Mouse (Mus musculus): Measurements from ENCODE around the gene Gm20388.
A peak's percentile ranks its signal among the peaks of the same experiment; 100 is the strongest.

Gm20388 gene

DNA sequence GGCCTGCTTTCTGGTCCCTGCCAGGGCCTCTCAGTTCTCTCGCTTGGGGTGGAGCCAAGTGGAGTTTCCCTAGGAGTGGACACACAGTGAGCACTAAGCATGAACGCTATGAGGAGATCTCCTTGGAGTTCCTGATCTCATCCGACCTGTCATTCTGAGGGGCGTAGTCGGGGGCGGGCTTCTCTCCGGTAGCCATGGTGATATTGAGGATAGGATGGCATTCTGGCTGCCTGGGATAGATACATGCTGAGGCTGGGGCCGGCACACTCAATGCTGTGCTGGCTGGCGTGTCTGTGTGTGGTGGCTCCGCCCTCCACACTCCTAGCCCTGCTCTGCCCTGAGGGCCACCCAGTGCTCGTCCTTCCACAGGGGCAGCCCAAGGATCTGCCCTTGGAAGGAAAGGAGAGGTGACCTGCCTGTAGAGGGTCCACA, 2942.7 kb downstream of the Gm20388 start:
- DNase-seq (ENCODE audit: extremely low spot score): peak; percentile 58

DNA sequence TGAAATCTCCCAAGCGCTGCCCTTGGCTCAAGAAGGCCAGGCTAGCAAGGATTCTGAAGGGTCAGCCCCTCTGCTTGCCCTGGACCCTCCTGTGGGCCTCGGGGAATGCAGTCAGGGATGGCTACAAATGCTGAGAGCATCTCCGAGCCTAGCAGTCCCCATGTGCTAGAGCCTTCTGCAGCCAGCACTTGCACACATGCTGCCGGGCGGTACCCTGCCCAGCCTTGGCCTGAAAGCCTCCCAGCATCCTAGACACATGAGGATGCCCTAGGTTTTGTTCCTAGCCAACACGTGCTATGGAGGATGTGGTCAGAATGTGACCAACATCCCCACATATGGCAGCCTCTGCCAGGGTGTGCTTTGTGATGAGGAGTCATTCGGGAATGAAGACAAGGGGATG, 2943.7 kb downstream of the Gm20388 start:
- DNase-seq (ENCODE audit: extremely low spot score): no peak

GRCm38 (mm10) chr8:122855123-122855522, 2944.5 kb downstream of the Gm20388 start:
- no peak for DNase-seq (ENCODE audit: extremely low spot score)

GRCm38 (mm10) chr8:122856288-122856687, 2945.6 kb downstream of the Gm20388 start:
- DNase-seq (ENCODE audit: extremely low spot score): no peak

GRCm38 (mm10) chr8:122859843-122860242, 2949.2 kb downstream of the Gm20388 start:
- no peak for DNase-seq (ENCODE audit: extremely low spot score)

DNA sequence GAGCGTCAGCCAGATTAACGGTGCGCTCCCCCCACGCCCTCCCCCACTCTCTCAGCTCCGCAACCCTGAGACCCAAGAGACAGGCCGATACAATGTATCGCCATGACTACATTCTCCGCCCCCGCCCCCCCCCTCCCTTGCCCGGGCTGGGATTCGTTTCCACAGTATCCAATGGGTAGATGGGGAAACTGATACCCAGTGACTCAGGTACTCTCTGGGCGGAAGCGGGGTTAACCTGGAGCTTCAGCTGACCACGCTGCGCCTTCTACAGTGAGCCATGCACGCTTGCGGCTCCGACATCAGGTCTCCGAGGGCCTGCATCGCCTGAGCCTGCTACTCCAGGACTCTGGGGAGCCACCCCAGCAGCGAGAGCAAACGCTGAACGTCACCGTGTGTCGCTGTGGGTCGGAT, 2954.1 kb downstream of the Gm20388 start:
- DNase-seq (ENCODE audit: extremely low spot score): no peak

- DNase-seq (ENCODE audit: extremely low spot score): no peak
Observed at GRCm38 (mm10) chr8:122865441-122865840, 2954.8 kb downstream of the Gm20388 start.

- DNase-seq (ENCODE audit: extremely low spot score): no peak
Observed at GRCm38 (mm10) chr8:122866231-122866630, 2955.6 kb downstream of the Gm20388 start.

GRCm38 (mm10) chr8:122867982-122868381, 2957.3 kb downstream of the Gm20388 start:
- no peak for DNase-seq (ENCODE audit: extremely low spot score)

- DNase-seq (ENCODE audit: extremely low spot score): peak; percentile 53
Observed at GRCm38 (mm10) chr8:122870377-122870863, 2959.8 kb downstream of the Gm20388 start.

- no peak for DNase-seq (ENCODE audit: extremely low spot score)
Observed at GRCm38 (mm10) chr8:122871663-122872062, 2961.0 kb downstream of the Gm20388 start.

- no peak for DNase-seq (ENCODE audit: extremely low spot score)
Observed at GRCm38 (mm10) chr8:122873171-122873570, 2962.5 kb downstream of the Gm20388 start.

- no peak for DNase-seq (ENCODE audit: extremely low spot score)
Observed at GRCm38 (mm10) chr8:122875186-122875585, 2964.5 kb downstream of the Gm20388 start.

DNA sequence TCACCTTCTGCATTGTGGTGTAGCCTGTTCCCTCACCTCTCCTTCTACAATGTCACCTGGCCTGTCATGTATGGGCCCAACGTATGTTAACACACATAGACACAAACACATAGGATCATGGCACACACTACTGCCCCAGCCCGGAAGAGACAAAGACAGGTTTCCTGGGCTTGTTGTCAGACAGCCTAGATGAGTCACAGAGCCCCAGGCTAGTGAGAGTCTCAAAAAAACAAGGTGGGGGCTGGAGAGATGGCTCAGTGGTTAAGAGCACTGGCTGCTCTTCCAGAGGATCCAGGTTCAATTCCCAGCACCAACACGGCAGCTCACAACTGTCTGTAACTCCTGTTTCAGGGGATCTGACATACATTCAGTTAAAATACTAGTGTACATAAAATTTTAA, 2967.6 kb downstream of the Gm20388 start:
- DNase-seq (ENCODE audit: extremely low spot score): no peak

- no peak for DNase-seq (ENCODE audit: extremely low spot score)
Observed at GRCm38 (mm10) chr8:122880302-122880701, 2969.7 kb downstream of the Gm20388 start.

DNA sequence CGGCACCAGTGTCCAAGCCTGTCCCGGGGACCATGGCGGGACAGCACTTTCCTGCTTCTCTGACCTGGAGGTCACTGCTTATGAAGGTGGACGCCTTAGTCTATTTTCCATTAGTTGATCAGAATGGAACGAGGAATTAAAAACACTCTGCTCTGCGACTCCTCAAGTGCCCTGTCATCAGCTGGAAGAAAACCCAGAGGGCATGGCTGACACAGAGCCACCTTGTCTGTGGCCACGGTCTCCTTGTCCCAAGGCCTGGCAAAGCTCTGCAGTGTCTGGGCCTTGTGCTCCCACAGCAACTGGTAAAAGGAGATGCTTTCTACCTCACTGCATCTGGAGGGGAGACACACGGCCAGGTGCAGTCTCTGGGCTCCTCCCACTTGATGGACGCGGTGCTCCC, 2973.0 kb downstream of the Gm20388 start:
- DNase-seq (ENCODE audit: extremely low spot score): no peak

GRCm38 (mm10) chr8:122891440-122891839, 2980.8 kb downstream of the Gm20388 start:
- no peak for DNase-seq (ENCODE audit: extremely low spot score)

GRCm38 (mm10) chr8:122893451-122893850, 2982.8 kb downstream of the Gm20388 start:
- DNase-seq (ENCODE audit: extremely low spot score): no peak

- DNase-seq (ENCODE audit: extremely low spot score): no peak
Observed at GRCm38 (mm10) chr8:122896317-122896716, 2985.7 kb downstream of the Gm20388 start.

DNA sequence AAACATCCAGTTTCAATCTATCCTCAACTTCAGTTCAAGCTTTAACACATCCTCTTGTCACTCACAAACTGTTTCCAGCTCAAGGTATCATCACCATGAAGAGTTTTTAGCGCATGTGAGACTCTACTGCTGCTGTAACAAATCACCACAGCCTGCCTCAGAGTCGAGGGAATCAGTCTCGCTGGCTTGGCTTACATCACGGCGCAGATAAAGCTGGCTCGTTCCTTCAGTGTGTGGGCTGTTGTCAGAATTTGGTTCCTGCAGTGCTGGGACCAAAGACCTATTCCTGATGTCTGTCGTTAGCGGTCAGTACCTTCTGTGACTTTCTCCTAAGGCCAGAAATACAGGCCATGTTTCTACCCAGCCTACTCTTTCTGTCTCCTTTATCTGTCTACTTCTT, 2986.6 kb downstream of the Gm20388 start:
- no peak for DNase-seq (ENCODE audit: extremely low spot score)

GRCm38 (mm10) chr8:122898018-122898417, 2987.4 kb downstream of the Gm20388 start:
- no peak for DNase-seq (ENCODE audit: extremely low spot score)

DNA sequence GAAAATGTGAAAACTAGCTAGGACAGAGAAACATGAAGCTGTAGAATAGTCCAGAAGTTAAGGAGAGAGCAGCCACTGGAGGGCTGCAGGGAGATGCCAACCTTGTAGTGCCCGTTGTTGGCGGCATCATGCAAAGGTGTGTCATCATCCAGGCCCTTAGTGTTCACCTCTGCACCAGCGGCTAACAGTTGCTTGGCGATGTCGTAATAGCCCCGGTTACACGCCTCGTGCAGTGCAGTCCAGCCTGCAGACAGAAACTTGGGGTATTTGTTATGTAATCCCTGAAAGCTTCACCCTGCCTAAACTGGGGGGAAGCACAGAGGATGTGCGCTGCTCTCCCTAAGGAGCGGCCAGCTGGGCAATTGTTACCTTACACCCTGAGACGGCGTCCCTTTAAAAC, 2987.8 kb downstream of the Gm20388 start:
- no peak for DNase-seq (ENCODE audit: extremely low spot score)

DNA sequence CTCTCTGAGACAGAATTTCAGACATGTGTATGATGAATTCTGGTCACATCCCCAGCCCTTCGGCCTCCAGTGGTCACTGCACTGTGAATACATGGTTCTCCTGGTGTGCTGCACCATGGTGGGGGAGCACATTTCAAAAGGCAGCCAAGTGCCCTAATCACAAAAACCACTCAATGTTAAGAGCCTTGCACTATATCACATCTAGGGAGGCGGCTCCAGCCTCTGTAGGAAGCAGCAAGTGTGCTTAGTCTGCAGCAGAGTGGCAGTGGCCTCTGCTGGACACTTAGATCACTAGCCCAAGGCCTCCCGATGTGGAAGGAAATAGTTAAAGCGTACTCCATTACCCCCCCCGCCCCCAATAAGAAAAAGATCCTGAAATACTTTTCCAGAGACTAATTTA, 2988.4 kb downstream of the Gm20388 start:
- DNase-seq (ENCODE audit: extremely low spot score): no peak

GRCm38 (mm10) chr8:122901476-122901875, 2990.8 kb downstream of the Gm20388 start:
- DNase-seq (ENCODE audit: extremely low spot score): no peak

Measured in embryo, embryonic 9.5 days (tissue).